Mouse (Mus musculus) cerebellum, postnatal 4 days (tissue): ENCODE measurements at regions not wholly inside any gene's neighbourhood (a gene's known extent, or its start where the extent isn't known, plus 50 kb on each side); places are given as distances from the start of the nearest gene placed in this dataset.

ENCODE experiments used
- DNase-seq, 2 experiments: peaks; one replicate each; pipeline ENCODE4 v3.0.0; 2022; ENCODE audit warnings: low spot score in 2 of 2, mixed read lengths in 1 of 2

DNA sequence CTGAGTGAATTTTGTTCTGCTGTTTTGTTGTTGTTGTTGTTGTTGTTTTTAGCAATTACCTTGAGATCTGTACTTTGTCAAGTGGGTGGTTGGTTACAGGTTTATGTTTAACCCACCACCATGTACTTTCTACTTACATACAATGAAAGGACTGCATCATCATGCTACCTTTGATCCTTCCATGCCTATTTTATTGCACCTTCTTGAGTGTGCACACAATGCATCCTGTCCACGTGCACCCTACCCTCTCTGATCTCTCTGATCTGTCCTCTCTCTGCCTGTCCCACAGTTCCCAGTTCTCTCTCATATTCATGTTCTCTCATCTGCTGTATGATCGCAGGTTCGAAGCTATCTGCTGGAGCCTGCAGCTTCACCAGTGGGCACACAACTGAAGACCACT is 59.9 kb upstream of the Gas1 start:
- no peak for DNase-seq

DNA sequence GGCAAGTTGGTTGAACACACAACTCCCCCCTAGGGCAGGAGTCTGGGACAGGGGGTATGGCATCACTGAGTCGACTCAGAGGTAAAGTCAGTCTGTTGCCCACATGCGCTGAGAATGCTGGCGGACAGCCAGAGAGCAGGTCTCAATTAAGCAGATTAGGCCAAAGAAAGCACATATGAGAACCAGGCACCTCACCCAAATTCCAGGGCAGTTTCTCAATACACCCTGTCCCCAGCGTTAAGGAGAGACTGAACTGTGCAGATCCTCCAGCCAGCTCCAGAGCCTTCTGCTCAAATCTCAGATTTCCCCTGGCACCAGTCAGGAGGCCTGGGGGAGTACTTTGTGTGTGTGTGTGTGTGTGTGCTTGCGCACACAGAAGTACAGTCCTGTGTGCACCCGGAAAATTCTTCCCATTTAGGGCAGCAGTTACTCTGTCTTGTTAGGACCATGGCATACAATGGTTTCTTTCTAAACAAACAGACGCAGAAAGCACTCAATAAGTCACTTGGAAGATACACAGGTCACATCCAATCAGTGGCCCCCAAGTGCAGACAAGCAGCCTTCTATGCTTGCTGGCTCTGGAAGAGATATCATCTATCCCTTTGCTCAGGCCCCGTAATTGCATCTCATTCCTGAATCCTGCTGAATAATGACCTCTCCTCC is 65.4 kb upstream of the Gas1 start:
- DNase-seq: no peak

DNA sequence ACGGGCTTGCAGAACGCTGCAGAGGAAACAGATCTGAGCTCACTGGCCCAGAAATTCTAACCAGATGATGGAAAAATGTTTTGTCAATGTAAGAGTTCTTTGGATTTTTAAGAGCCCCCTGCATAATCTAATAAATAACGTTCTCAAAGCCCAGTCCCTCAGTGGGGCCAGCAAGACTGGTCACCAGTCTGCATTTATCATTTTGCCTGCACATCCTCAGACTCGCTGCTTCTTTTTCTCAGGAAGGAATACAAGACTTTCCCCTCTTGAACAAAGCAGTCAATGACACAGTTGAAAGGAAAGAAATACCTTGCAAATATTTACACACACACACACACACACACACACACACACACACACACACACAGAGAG is 65.9 kb upstream of the Gas1 start:
- no peak for DNase-seq

DNA sequence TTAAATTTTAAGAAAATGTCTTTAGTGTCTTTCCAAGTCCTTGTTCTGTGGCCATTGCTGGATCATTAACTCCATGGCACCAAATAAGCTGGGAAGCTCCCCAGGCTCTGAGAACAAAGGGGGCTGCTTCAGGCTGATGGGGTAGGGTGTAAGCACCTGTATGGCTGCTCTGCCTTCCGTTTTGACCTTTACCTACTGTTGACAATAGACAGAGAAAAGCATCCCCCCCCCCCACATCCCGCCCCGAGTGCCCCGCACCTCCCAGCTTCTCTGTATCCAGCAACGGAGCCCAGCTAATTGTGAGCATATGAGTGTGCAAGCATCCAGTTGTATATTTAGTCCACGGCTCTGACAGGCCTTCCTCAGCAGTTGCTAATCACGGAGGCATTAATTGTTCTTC is 78.0 kb upstream of the Gas1 start:
- DNase-seq: no peak

DNA sequence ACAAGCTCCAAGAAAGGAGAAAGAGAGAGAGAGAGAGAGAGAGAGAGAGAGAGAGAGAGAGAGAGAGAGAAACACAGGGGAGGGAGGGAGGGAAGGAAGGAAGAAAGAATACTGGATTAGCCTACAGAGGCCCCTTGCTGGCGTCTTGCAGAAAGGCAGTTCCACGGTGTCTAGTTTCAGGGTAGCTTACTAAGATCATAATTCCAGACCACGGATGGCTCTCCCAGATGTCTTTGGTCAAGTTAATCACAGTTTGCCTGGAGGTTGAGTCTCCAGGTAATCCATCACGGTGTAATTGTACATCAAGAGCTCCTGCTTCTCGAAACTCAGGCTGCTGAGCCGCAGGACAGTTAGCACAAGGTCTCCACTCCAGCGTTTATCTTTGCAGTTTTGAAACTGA is 78.5 kb upstream of the Gas1 start:
- no peak for DNase-seq

DNA sequence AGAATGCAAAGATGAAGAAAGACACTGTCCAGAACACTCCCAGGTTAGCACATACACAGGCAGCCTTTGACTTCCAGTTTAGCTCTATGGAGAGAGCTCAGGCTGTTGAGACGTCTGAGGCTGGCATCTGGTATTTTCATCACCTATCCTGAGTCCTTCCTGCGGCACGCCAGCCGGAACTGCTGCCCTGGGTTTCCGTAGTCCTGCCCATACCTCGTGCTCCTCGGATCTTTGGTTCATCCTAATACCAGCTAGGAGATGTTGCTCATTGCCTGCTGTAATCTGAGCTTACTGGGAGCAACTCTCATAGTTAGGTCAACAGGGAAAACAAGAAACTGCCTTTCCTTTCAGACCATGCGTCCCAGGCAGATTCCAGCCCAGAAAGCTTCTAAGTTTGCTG is 79.8 kb upstream of the Gas1 start:
- DNase-seq: no peak

DNA sequence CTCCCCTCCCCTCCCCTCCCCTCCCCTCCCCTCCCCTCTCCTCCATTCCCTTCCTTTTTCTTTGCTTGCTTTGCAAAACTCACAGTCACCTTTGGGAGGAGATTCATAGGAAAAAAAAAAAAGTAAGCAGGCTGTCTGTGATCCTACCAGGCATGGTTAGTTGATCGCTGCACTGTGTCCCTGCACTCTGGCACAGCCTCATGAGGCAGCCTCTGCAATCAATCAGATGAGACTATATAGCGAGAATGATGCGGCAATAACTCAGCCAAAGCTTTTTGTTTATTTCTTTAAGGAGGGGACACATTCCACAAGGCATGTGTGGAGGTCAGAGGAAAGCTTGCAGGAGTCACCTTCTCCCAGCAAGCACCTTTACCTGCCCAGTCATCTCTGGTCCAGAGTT is 80.7 kb upstream of the Gas1 start:
- DNase-seq: no peak

DNA sequence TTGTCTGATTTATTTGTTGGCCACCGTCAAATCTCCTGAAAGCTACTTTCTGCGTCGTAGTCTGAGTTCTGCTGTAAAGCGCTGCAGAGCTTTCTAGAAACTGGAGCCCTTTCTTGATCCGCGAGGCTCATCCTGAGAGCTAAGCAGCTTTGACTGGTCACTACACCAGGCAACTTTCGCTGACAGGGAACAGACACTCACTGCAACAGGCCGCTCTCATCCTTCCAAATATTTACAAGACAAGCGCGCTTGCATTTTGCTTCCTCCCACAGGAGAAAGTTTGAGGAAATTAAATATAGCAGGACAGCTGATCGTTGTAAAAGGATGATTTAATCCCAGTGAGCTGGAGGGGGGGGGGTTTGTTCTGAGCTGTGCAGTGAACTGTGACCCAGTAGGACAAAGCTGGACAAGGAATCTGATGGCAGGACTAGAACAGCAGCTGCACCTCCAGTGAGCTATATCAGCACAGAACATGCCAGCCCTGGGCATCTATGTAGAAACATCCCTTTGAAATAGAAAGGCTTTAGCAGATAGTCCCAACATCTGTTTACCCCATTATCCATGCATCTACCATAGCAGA is 85.4 kb upstream of the Gas1 start:
- no peak for DNase-seq

DNA sequence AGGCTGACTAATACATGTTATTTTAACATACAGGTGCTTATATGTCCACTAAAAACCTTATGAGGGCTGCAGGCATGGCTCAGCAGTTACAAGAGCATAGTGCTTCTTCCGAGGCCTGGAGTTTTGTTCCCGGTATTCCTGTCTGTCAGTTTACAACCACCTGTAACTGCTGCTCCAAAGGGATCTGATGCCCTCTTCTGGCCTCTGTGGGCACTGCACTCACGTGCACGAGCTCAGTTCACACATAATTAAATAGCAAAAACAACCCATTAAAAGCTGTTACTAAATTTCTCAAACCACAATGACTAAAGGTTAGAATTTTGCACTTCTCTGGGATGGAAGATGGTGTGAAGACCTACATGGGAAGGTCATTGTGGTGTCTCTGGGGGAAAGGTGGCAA is 87.3 kb upstream of the Gas1 start:
- no peak for DNase-seq

DNA sequence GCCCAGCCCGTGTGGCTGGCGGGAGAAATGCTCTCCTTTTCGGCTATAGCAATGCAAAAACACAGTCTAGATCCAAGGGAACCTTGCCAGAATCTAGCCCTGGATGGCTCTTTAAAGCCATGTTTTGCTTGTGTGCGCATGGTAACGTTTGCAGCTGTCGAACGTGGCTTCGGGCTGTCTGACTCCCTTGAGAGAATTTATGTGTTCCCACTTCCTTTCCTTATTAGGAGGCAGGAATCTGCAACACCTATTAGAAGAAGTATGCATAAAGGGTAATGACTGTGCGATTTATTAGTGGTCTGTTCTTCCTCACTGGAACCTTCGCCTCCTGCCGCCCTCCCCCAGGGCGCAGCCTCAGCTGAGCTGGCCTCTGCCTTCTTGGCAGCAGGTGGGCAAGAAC is 90.4 kb upstream of the Gas1 start:
- DNase-seq: no peak

DNA sequence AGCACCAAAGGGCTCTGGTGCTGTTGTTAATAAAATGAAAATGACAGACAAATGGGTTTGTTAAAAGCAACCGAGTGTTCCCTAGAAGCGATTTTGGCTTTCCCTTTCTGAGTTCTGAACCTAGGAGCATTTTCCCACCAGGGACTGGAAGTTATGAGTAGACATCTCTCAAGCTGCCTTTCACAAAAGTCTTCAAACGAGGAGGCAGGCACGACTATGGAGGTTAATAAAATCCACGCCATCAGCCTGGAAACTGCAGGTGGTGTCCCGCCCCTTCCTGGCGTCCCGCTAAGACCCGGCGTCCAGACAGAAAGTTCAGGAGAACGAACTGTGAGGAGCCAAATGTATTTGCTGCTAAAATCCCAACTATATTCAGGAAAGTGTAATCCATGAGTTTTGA is 91.1 kb upstream of the Gas1 start:
- no peak for DNase-seq

DNA sequence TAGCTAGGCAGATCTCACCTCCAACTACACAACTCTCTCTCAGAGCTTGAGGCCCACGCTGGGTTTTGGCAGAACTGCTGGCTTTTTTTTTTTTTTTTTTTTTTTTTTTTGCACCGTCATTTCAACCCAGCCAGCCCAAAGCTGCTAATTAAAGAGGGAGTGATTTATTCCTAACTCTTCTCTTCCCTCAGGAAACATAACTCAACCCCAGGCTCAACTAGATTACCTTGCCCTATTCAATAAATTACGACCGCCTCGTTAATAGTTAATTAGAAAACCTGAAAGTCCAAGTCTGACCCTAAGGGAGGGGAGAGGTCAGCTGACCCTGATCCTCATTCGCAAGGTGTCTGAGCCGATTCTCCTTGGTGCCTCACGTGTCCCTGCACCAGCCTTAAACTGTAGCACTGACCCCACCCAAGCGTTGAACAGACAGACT is 92.3 kb upstream of the Gas1 start:
- no peak for DNase-seq

DNA sequence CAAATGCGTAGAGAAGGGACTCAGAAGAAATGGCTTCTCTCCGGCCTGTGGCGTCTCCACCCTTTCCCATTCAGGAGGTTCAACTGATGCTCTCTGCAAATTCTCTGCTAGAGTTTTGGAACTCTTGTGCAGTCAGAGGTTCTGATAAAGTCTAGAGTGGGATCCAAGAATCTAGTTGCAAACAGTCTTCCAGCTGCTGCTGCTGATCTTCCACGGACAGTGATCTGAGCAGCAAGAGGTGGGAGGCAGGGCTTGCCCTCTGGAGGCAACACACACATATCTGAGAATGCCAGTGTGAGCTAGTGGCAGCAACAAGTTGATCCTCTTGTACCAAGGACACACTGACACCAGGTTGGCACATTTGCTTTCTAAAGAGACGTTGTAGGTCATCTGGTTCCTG is 93.4 kb upstream of the Gas1 start:
- no peak for DNase-seq

DNA sequence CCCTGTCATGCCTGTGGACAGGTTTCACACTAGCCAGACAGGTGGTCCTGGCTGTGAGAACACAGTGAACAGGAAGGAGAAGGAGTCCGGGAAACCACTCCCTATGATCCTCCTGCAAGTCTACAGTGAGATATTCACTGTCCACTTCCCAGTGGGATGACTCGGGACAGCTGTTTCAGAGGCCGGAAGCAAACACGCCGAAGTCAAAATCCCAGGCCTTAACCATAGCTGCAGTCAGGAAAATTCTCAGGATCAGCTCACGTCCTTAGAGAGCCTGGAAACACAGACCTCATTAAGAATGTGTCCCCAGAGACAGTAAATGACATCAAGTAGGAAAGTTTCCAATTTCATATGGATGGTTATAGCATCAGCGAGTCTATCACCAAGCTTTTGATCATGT is 96.2 kb upstream of the Gas1 start:
- DNase-seq: no peak

DNA sequence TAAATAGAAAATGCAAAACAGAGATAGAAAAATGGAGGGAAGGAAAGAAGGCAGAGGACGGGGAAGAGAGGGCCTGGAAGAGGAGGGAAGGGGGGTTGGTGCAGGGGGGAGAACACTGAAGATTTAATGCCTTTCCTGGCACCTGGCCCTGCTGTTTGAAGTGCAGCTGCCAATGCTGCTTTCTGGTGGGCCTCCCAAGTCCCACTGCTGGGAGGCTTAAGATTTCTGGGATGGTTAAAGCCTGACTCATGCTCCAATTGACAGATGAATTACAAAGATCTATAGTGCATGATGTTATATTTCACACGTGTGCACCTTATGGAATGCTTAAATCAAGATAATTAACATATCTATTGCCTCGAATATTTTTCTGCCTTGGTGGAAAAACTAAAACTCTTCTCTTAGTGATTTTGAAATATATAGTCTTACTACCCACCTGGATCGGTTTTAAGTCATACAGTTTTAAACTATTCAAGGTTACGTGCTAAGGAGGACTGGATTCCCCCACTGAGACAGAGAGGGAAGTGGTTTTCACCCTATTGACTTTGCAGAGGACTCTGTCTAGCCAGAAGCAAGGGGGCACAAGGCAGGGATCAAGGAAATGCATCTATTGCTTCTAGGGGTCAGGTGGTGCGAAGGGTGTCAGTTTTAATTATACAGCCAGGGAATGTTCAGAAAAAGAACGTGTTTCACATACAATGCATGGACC is 105.5 kb upstream of the Gas1 start:
- DNase-seq: no peak

DNA sequence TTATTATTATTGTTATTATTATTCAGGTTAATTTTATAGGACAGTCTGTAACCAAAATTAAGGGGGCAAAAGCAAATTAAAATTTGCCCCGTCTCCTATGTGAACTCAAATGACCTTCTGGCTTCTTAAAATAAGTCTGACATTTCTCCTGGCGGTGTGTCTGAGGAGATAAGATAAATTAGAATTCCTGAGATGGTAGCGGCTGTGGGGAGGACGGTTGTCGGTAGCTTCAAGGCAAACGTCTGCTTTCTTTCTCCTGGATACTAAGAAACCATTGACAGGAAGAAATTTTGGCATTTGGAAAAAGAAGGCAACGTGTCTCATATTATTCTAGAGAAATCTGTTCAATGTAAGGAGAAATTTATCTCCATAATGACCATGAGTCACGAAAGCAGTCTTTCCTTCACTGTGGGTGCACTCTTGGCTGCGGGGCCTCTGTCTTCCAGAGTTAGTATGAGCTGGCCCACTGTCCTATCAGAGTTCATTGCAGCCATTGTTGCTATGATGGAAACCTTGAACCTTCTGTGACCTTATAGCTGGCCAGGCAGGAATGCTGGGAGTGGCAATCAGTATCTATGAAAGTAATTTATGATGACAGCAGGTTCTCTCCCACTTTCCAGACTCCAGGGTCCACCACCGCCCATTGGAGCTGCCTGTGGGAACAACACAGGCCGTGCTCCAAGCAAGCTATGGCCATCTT is 109.5 kb upstream of the Gas1 start:
- no peak for DNase-seq

DNA sequence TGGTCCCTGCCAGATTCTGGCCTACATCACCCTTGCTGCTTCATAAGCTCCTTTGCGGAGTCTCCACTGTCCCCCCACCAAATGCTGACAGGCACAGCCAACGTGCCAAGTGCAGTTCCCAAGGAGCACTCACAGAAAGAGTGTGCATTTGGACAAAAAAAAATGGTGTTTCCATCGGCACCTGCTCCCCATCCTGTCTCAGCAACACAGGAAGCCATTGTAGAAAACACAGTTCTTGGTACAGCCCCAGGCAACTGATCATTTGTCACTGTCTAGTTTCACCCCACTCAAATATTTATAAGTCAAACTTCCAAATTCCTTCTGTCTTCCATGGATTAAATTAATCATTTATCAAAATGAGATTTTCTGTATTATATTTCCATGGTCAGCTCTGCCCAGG is 112.5 kb upstream of the Gas1 start:
- no peak for DNase-seq

DNA sequence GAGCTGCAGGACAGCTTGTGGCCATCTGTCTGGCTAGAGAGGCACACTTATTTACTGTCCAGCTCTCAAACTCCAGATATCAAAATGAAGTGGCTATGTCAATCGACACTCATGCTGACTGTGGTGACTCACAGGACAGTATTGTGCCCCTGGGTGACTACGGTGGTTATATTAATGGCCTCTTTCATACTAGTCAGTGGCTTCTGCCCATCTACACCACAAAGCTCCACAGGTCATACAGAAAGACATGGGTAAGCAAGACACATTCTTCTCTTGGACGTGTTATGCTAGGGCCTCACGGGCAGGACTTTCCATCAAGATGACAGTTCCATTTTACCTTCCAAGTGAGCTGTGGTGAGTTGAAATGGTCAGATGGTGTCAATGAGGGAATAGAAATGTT is 113.7 kb upstream of the Gas1 start:
- DNase-seq: no peak

DNA sequence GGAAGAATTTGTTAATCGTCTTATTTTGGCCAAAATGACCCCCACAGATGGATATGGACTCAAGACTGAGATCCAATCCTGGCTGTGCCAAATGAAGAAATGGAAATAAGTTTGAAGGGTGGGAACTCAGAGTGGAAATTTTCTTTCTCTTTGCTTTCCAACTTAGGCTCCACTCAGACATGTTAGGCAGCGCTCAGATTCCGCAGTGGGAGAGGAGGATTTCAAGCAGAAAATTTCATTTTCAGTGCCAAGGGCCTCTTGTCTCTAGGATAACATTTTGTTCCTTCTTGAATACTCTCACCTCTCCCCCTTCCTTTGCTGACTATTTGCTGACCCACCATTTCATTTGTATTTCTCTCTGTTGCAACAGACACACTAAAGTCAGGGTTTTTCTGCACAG is 114.2 kb upstream of the Gas1 start:
- no peak for DNase-seq

DNA sequence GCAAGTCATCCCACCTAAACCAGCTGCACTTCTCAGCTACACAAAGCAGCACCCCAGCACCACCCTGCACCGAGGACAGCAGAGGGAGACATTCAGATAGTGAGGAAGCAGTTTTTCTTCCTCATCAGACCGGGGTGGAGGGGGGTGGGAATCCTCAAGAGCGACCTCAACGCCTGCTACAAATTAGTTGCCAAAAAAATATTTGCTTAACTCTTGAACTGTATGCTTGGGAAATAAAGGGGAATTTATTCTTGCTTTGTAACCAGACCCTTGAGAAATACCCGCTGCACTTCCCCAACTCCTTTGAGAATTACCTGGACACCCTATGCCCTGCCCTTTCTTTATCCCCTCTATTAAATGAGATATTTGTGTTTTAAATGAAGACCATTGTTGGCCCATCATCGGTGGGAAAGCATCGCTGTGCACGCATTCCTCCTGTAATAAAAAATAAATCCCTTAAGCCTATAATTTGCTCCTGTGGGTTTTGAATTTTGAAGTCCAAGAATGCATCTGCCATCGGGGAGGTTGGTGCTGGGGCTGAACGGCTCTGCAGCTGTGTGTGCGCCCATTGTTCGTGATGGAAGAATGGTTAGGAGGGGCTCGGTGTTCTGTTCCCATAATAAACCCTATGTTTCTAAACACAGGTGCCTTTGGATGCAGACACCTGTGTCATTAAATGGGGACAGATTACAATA is 119.2 kb upstream of the Gas1 start:
- no peak for DNase-seq

DNA sequence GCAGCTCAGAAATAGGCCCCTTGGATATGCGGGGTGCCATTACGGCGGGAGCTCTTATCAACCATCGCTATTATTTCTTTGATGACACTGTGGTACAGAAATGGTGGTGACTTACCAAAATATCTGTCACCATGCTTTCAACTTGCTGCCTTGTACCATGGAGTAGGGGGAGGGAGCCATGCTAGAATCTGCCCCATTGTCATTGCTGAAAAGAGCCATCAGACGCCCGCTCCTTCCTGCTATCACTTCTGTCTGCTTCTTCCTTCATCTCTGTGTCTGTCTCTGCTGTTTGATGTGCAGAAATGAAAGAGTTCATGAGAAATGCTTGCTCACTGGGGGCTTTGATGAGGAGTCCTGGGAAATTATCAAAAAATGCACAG is 119.7 kb upstream of the Gas1 start:
- DNase-seq: no peak

DNA sequence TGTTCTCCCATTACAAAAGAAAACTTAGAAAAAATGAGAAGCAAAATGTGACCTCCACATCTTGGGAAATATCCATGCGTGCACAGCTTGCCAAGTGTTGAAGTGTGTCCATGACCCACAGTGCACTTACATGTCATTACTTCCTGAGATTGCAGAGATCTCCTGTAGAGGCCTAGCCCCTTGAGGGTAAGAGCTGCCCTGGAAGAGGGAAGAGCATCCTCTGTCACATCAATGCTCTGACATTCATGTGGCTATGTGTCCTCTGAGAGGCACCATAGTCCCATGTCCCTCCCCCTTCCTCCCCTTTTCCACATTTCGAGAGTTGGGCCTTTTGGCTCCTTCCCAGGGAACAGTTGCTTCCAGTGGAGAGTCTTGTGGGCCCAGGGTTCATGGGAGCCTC is 121.4 kb upstream of the Gas1 start:
- no peak for DNase-seq
